Mouse (Mus musculus) limb, embryonic 10.5 days (tissue): ENCODE data around the gene Zbtb4. TPM values are rescaled to one million over a fixed set of nuclear protein-coding genes. Genes with fewer than 3 reads are reported as not detected.

Experiments used
- DNase-seq: peaks from one replicate; pipeline ENCODE4 v3.0.0-alpha.2; 2017; ENCODE audit warnings: low spot score
- H3K27ac ChIP-seq: fragments of 300-500 bp; sonication (generic); 2 replicates; pipeline ENCODE4 v1.5.1; 2016; ENCODE audit warnings: mild to moderate bottlenecking
- H3K27me3 ChIP-seq: fragments of 300-500 bp; sonication (generic); 2 replicates; pipeline ENCODE4 v1.6.1; 2016; ENCODE audit warnings: low read depth, mild to moderate bottlenecking; ENCODE audit not compliant: poor library complexity, severe bottlenecking
- H3K36me3 ChIP-seq: fragments of 300-500 bp; sonication (generic); 2 replicates; pipeline ENCODE4 v1.6.1; 2016; ENCODE audit warnings: mild to moderate bottlenecking, moderate library complexity
- H3K4me1 ChIP-seq: fragments of 300-500 bp; sonication (generic); 2 replicates; pipeline ENCODE4 v1.6.1; 2016
- H3K4me3 ChIP-seq: fragments of 300-500 bp; sonication (generic); 2 replicates; pipeline ENCODE4 v1.5.1; 2016; ENCODE audit warnings: mild to moderate bottlenecking, moderate library complexity
- H3K9me3 ChIP-seq: fragments of 300-500 bp; sonication (generic); replicated peaks from 2 replicates; pipeline ENCODE4 v1.6.1; 2016; ENCODE audit warnings: mild to moderate bottlenecking
- WGBS: fragments of 180-500 bp; shearing (Covaris S2); methylation state at CpG from one replicate; pipeline ENCODE4 v1.1.7; 2016; 5-methylcytosine and 5-hydroxymethylcytosine counted together
- polyA plus RNA-seq: library from polyadenylated mRNA; unstranded; fragments of >200 nt; fragmentation: Nextera tagmentation; extraction: Ambion mirVana; gene quantifications from 2 replicates; pipeline ENCODE4 v1.2.1, GENCODE M21; 2016

The Zbtb4 gene
- polyA plus RNA-seq, 1 experiment from 2014 or later: 0.59 TPM

DNA sequence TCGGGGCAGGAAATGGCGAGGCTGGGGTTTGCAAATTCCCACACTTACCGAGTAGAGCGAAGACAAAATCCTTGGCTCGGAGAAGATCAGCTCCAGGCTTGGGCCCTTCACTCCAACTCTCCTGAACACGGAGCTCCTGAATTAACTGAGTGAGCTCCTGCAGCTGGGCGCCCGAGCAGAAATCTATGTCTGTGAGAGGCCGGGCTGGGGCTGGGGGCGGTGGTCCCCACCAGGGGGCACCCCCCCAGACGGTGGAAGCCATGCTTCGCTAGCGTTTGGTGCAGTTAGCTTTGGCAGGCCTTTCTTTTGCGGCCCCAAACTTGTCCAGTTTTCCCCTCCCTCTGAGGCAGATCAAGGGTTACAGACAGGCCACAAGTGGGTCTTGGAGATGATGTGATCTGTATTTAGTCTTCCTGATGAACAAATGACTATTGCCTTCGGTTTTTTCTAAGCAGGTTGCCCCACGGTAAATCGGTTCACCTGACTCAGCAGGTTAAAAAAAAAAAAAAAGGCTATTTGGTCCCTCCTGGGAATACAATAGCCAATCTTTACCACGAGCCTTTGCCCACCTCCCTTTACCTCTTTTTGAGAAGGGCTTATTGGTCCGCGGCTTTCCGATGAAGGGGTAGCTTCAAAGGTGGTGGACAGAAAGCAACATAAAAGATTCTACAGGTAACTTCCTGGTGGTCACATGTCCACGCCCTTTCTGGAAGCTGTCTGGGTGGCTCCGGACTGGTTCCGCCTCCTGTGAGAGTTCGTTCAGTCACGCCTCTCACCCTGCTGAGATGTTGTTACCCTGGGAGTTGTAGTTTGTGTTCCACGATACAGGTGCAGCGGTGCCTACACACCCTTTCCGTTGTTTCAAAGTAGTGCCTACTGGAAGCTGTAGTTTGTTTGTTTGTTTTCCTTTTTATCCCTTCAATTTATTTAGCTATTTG, 39.5 kb downstream of the Zbtb4 start, which contains the start of gene Tmem102:
TSS of gene Tmem102 (minus strand) at position 653 of the 938 bp plus-strand sequence.
- Histone ChIP-seq H3K27ac (no peak within 1 kb of the TSS), H3K27me3 (peaks cover 79% of the 10 kb centered on the region), H3K9me3 (no peaks in the 10 kb centered on the region), H3K36me3 (no peaks in the 10 kb centered on the region), H3K4me3 (peak within 1 kb of the TSS; percentile 62), H3K4me1 (peaks cover 48% of the 10 kb centered on the region)
- WGBS: 6% methylated on average over 29 of the region's 29 CpGs
- no peak for DNase-seq

DNA sequence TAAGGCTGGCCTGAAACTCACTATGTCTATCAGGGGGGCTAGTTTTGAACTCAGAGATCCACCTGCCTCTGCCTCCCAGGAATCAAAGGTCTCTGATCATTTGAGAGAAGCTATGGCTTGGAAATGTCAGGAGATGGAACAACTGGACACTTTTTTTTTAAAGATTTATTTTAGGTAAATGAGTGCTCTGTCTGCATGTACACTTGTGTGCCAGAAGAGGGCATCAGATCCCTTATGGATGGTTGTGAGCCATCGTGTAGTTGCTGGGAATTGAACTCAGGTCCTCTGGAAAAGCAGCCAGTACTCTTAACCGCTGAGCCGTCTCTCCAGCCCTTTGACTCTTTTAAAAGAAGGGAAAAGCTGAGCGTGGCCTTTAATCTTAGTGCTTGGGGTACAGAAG, 40.7 kb downstream of the Zbtb4 start:
- no peak overlapping the region for H3K27ac ChIP-seq
- peaks cover 37% of the 10 kb centered on the region for H3K4me1 ChIP-seq
- peaks cover 68% of the 10 kb centered on the region for H3K27me3 ChIP-seq
- H3K36me3 ChIP-seq: no peaks in the 10 kb centered on the region
- no peaks in the 10 kb centered on the region for H3K9me3 ChIP-seq
- 77% methylated on average over 4 of the region's 4 CpGs for WGBS
- H3K4me3 ChIP-seq: no peak overlapping the region
- no peak for DNase-seq

DNA sequence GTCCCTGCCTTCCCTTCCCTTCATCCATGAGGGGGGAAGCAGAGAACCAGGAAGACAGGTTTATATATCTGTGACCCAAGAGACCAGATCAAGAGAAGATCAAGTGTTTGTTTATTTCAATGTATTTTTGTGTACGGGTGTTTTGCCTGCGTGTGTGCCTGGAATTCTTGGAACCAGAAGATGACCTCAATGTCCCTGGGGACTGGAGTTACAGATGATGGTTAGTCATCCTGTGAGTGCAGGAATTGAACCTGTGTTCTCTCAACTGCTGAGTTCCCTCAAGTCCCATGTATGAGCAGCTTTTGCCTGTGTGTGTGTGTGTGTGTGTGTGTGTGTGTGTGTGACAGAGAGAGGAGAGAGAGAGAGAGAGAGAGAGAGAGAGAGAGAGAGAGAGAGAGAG, 41.9 kb downstream of the Zbtb4 start:
- Histone ChIP-seq H3K9me3 (no peaks in the 10 kb centered on the region), H3K4me1 (peaks cover 25% of the 10 kb centered on the region), H3K27ac (no peak overlapping the region), H3K36me3 (no peaks in the 10 kb centered on the region), H3K4me3 (no peak overlapping the region), H3K27me3 (peaks cover 55% of the 10 kb centered on the region)
- DNase-seq: no peak
- 84% methylated on average over 2 of the region's 2 CpGs for WGBS

DNA sequence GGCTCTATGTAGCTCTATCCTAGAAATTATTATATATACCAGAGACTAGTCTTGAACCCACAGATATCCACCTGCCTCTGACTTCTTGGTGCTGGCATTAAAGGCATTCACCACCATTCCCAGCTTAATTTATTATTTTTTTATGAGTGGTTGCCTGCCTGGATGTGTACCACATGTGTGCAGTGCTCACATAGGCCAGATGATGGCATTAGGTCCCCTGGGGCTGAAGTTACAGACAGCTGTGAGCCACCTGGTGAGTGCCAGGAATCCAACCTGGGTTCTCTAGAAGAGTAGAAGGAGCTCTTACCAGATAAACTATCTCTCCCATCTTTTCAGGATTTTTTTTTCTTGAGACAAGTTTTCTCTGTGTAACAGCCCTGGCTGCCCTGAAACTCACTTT, 44.6 kb downstream of the Zbtb4 start:
- H3K4me3 ChIP-seq: no peak overlapping the region
- H3K9me3 ChIP-seq: no peaks in the 10 kb centered on the region
- no peaks in the 10 kb centered on the region for H3K4me1 ChIP-seq
- no peak for DNase-seq
- peaks cover 29% of the 10 kb centered on the region for H3K27me3 ChIP-seq
- no peaks in the 10 kb centered on the region for H3K36me3 ChIP-seq
- H3K27ac ChIP-seq: no peak overlapping the region

DNA sequence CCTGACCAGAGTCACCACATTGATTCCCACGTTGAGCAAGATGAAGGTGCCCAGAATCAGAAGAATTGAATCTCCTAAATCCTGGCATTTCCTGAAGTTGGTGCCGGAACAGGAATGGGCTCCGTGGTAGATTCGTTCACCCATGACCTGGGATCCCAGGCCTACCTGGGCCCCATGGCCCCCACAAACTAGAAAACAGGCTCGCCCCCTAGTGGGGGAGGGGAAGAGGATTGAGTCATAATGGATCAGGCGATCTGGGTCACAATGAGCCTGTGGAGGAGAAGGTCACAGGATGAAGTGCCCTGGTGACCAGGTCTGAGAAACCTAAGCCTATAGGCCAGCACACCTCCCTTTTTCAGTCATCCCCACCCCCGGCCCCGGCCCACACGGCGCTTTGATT, 49.4 kb downstream of the Zbtb4 start, which contains the start of gene Gm39566:
TSS of gene Gm39566 (minus strand) at position 144 of the 400 bp plus-strand sequence.
- Histone ChIP-seq H3K4me1 (no peaks in the 10 kb centered on the region), H3K27ac (no peak within 1 kb of the TSS), H3K27me3 (no peaks in the 10 kb centered on the region), H3K9me3 (no peaks in the 10 kb centered on the region), H3K4me3 (no peak within 1 kb of the TSS), H3K36me3 (no peaks in the 10 kb centered on the region)
- 57% methylated on average over 10 of the region's 10 CpGs for WGBS
- DNase-seq: no peak

DNA sequence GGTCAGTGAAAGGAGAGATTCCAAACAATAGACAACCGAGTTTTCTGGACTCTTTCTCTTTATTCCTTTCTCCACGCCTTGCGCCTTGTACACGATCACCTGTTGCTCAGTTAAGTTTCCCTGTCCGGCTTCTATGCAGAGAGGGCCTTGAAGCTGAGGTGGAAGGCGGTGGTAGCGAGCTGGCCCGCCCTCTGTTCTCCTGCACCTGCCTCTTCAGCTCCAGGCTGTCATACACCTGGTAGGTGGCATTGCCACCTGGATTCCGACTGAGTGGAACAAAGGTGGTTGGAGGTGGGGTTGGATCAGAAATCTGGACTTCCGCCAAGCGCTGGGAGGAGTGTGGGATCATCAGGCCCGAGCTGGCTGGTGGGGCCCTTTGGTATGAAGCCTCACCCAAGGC, 50.8 kb downstream of the Zbtb4 start:
- no peak for DNase-seq
- Histone ChIP-seq H3K36me3 (no peaks in the 10 kb centered on the region), H3K27ac (no peak overlapping the region), H3K4me3 (no peak overlapping the region), H3K27me3 (no peaks in the 10 kb centered on the region), H3K4me1 (no peaks in the 10 kb centered on the region), H3K9me3 (no peaks in the 10 kb centered on the region)
- 95% methylated on average over 12 of the region's 12 CpGs for WGBS

DNA sequence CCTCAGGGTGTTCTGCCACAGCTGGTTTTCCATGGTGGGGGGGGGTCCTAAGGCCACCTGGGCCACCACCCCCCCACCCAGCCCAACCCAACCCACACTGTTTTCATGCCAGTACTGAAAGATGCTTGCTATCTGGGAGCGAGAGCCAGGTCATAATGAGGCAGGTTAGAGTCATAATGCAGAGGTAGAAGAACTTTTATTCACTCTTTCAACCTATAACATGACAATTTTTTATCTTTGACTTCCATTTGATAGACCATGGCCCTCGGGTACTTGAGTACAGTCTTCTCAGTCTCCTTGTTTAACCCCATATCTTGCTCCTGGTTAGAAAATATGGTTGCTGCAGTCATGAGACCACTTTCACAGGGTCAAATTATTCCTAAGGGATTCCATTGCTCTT, 52.7 kb downstream of the Zbtb4 start, which contains the start of gene Spem2:
TSS of gene Spem2 (minus strand) at position 101 of the 400 bp plus-strand sequence.
- Histone ChIP-seq H3K4me1 (no peaks in the 10 kb centered on the region), H3K4me3 (no peak within 1 kb of the TSS), H3K36me3 (no peaks in the 10 kb centered on the region), H3K27me3 (no peaks in the 10 kb centered on the region), H3K9me3 (no peaks in the 10 kb centered on the region), H3K27ac (no peak within 1 kb of the TSS)
- DNase-seq: no peak
- WGBS: 89% methylated on average over 2 of the region's 2 CpGs

DNA sequence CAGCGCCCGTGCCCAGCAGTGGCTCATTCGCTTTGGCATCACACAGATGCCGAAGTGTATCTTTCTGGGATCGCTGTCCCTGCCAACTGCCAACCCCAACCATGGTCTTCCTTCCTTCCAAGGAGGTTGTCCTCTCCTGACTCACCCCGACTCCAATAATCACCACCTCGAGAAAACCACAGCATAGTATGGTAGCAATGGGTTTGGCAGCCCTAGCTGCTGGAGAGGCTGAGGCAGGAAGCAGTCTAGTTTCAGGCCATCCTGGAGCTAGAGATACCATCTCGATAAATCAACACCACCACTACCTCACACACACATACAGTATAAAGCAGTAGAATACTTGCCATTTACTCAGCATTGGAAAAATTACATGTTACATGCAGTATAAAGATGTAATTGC, 53.2 kb downstream of the Zbtb4 start:
- WGBS: 89% methylated on average over 8 of the region's 8 CpGs

DNA sequence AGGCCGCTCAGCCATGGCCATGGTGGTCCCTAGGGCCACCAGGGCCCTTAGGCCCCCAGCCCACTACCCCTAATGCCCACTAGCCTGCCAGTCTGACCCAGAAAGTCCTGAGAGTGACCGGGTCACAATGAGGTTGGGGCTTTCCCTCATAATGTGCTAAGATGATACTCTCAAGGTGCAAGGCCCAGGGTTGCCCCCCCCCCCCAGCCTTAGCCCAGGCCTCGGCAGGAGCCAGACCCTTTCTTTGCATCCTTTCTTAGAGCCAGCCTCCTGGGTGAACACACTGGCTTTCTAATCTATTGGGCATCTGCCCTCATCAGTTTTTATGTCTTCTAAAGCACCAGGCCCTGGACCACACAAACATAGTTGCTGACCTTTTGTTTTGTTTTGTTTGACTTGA, 56.4 kb downstream of the Zbtb4 start, which contains the start of gene Spem1:
TSS of gene Spem1 (minus strand) at position 101 of the 400 bp plus-strand sequence.
- H3K27ac ChIP-seq: no peak within 1 kb of the TSS
- peaks cover 4% of the 10 kb centered on the region; the same call in 1 of the 2 replicates for H3K9me3 ChIP-seq
- WGBS: 85% methylated on average over 3 of the region's 3 CpGs
- peaks cover 24% of the 10 kb centered on the region for H3K36me3 ChIP-seq
- no peak for DNase-seq
- peaks cover 9% of the 10 kb centered on the region for H3K4me1 ChIP-seq
- H3K4me3 ChIP-seq: no peak within 1 kb of the TSS
- no peaks in the 10 kb centered on the region for H3K27me3 ChIP-seq

More for the DNA sequence above, 53.2 kb downstream of the Zbtb4 start:
- no peaks in the 10 kb centered on the region for H3K27me3 ChIP-seq
- DNase-seq: no peak
- no peak overlapping the region for H3K4me3 ChIP-seq
- no peaks in the 10 kb centered on the region for H3K9me3 ChIP-seq
- H3K4me1 ChIP-seq: peaks cover 4% of the 10 kb centered on the region; the same call in 1 of the 2 replicates
- H3K36me3 ChIP-seq: no peaks in the 10 kb centered on the region
- no peak overlapping the region for H3K27ac ChIP-seq

DNA sequence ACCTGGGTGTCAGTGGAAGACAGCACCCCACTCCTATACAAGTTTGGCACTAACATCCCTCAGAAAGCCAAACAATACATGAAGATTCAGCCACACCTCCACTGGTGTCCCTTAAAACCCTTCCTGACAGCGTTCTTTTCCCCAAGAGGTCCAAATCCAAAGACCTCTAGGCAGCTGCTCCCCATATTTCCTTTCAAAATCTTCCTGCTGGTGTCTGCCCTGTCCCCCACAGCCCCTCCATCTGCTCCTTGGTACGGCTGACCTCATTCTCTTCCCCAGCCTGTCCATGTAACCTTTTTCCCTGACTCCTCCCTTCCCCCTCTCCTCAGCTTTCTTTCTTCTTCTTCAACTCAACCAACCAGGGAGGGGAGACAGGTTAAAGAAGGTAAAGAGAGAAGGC, 57.7 kb downstream of the Zbtb4 start:
- Histone ChIP-seq H3K9me3 (peaks cover 4% of the 10 kb centered on the region; the same call in 1 of the 2 replicates), H3K4me3 (no peak overlapping the region), H3K27me3 (no peaks in the 10 kb centered on the region), H3K27ac (no peak overlapping the region), H3K4me1 (peaks cover 12% of the 10 kb centered on the region), H3K36me3 (peaks cover 38% of the 10 kb centered on the region)
- no peak for DNase-seq
- 82% methylated on average over 2 of the region's 2 CpGs for WGBS

DNA sequence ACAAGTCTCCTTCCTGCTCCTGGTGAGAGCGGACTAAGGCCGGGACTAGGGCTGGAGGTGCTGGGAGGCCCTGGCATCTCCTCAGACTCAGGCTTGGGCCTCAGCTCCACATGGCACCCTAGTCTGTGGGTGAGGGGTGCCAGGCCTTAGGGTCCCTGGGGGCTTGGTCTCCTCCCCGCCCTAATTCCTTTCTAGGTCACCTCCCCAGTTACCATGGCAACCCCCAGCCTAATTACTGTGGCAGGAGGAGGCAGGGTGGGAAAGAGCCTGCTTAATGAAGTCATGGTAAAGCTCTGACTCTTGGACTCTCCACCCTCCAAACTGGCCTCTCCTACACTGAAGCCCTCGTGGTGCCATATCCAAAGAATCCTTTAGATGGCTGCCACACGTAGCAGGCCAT, 63.1 kb downstream of the Zbtb4 start:
- peak overlapping the region; percentile 15; the same call in 1 of the 2 replicates for H3K4me3 ChIP-seq

DNA sequence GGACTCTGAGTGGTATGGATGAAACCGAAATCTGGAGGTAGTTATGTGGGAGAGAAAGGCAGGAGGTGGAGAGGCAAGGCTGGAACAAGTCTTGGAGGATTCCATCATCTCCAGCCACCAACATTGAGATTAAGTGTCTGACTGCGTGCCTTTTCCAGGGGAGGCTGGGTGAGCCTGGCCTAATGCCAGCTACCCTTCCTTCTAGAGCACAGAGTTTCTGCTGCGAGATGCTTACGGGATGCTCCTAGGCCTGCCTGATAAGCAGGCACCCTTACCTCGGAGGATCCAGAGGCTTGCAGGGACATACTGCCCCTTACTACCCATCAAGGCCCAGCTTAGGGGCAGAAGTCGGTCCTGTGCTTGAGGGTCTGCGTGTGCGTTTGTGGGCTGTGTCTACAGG, 67.8 kb downstream of the Zbtb4 start:
- DNase-seq: no peak
- Histone ChIP-seq H3K27me3 (peaks cover 53% of the 10 kb centered on the region), H3K36me3 (peaks cover 24% of the 10 kb centered on the region), H3K4me1 (peaks cover 62% of the 10 kb centered on the region), H3K9me3 (no peaks in the 10 kb centered on the region), H3K27ac (peak overlapping the region; percentile 80), H3K4me3 (peak overlapping the region; percentile 72)
- WGBS: 59% methylated on average over 8 of the region's 8 CpGs

More for the DNA sequence above, 63.1 kb downstream of the Zbtb4 start:
- Histone ChIP-seq H3K27ac (peak overlapping the region; percentile 61), H3K4me1 (peaks cover 33% of the 10 kb centered on the region), H3K27me3 (peaks cover 20% of the 10 kb centered on the region), H3K9me3 (peaks cover 4% of the 10 kb centered on the region; the same call in 1 of the 2 replicates), H3K36me3 (peaks cover 61% of the 10 kb centered on the region)
- DNase-seq: no peak
- WGBS: 75% methylated on average over 5 of the region's 5 CpGs
